Mouse (Mus musculus) testis, adult 2 months (tissue): ENCODE results near the gene Il21r.

ENCODE experiments used
- CTCF ChIP-seq: fragments of 200-500 bp; IDR thresholded peaks from 2 replicates; pipeline ENCODE4 v1.5.1; 2012; ENCODE audit warnings: low read depth, mild to moderate bottlenecking, inconsistent platforms, low read length, moderate library complexity; ENCODE audit not compliant: control insufficient read depth, insufficient read depth, insufficient replicate concordance
- POLR2A ChIP-seq: fragments of 200-500 bp; IDR thresholded peaks from 2 replicates; pipeline ENCODE4 v1.6.1; 2012; ENCODE audit warnings: low read depth, mild to moderate bottlenecking, inconsistent platforms, low read length, moderate library complexity; ENCODE audit not compliant: control insufficient read depth

- TF ChIP-seq CTCF: no peak
- no peak for TF ChIP-seq POLR2A
These were observed 37.5 kb upstream of the Il21r start for GRCm38 (mm10) chr7:125565516-125566285.
